Mouse (Mus musculus) cerebellum, adult 2 months (tissue): ENCODE measurements around the gene Ankrd63.

Experiments used
- CTCF ChIP-seq: fragments of 200-500 bp; IDR thresholded peaks from 2 replicates; pipeline ENCODE4 v1.5.1; 2011; ENCODE audit warnings: low read depth, mild to moderate bottlenecking, control low read depth, low read length, moderate library complexity, borderline replicate concordance; ENCODE audit not compliant: insufficient read depth
- POLR2A ChIP-seq: fragments of 200-500 bp; IDR thresholded peaks from 2 replicates; pipeline ENCODE4 v1.6.1; 2011; ENCODE audit warnings: low read length, control low read depth, borderline replicate concordance; ENCODE audit not compliant: insufficient read depth

- TF ChIP-seq POLR2A (no peak), CTCF (peak; percentile 67)
These were observed 8.0 kb downstream of the Ankrd63 start for GRCm38 (mm10) chr2:118695677-118696232.
